8 mouse cellular contexts compared by ENCODE assay signal in the genomic region with DNA sequence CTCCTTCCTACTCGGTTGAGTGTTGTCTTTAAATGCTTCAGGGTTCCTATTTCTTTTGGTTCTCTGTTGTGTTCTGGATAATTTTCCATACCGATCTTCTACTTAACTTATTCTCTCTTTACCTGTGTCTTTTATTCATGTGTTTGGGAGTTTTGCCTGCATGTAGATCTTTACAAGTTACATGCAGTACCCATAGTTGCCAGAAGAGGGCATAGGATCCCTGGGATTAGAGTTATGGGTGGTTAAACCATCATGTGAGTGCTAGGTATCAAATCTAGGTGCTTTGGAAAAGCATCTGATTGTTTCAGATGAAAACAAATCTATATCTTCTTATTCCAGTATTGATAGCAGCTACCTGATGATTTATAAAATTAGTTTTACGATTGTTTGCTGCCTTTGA. TPM values are rescaled to one million over a fixed set of nuclear protein-coding genes. Genes with fewer than 3 reads are reported as not detected.
DNase-seq lines count a peak whose midpoint lies in the region.

No protein-coding gene starts in this region.

- 56% methylated on average over 3 of the region's 3 CpGs for WGBS in large intestine, adult 2 months

- peak; percentile 16 for DNase-seq in kidney, postnatal 14 days
- DNase-seq in kidney, adult 18-20 months = no peak
- DNase-seq in CD8-positive naive resting alpha-beta T cell, adult 2 months (ENCODE audit: low read depth in 2 of 2, low spot score in 2 of 2) = peak; percentile 13 to 30
- DNase-seq in R1 (ENCODE audit: low read depth, low spot score) = peak; percentile 64
- DNase-seq in large intestine, adult 2 months (ENCODE audit: low read depth, low spot score) = peak; percentile 27
- DNase-seq in yolk sac, embryonic 10.5 days (ENCODE audit: low spot score) = peak; percentile 4
- DNase-seq in left cerebral cortex, postnatal 25 days (ENCODE audit: low spot score in 2 of 2) = no peak
- no peak for DNase-seq in right cerebral cortex, postnatal 25 days

- intact Hi-C loops in left cerebral cortex, postnatal 25 days (cut with DNase I) = no loop called here

RNA-seq across cellular contexts. Expression of a gene that starts 55.2 kb away (rescaled TPM):
- polyA plus RNA-seq in large intestine, adult 2 months (2012; rRNA removed) = 101 and 115 TPM in 2 replicates
- total RNA-seq in left cerebral cortex, postnatal 25 days (2021) = 100 to 1,000 TPM; 182 to 189 TPM

RNA-seq across cellular contexts. Expression of a gene that starts 55.3 kb away (rescaled TPM):
- polyA plus RNA-seq in large intestine, adult 2 months (2012; rRNA removed) = 109 TPM in 2 replicates
- 10 to 100 TPM; 38.6 to 40.3 TPM for total RNA-seq in left cerebral cortex, postnatal 25 days (2021)

Comparison
In these comparisons a context has a peak if more than half of its experiments do, and no peak if none do; other contexts are left out.
1. DNase-seq: peak in kidney, postnatal 14 days (single experiment), CD8-positive naive resting alpha-beta T cell, adult 2 months (2 of 2), R1 (single experiment), large intestine, adult 2 months (single experiment) and yolk sac, embryonic 10.5 days (single experiment); none in kidney, adult 18-20 months (single experiment), left cerebral cortex, postnatal 25 days (0 of 2) and right cerebral cortex, postnatal 25 days (single experiment).